ENCODE assay signal across 20 mouse cellular contexts in genomic region chr3:143238546-143238945, GRCm38 (mm10).
DNase-seq lines count a peak whose midpoint lies in the region; TF ChIP-seq lines count a peak whose summit lies in the region.
"Had no signal": no experiment of that assay in that cellular context is flagged by ENCODE, and none has a peak within 500 bp of the region (broad histone marks: within the 10 kb centered on the region; RNA-seq: fewer than 3 reads in every experiment).

No protein-coding gene starts in this region.

- DNase-seq in left cerebral cortex, adult 2 months (ENCODE audit: extremely low spot score in 1 of 2, low spot score in 2 of 2): peak in 1 of 2 experiments; percentile 24
- no peak for DNase-seq in left cerebral cortex, postnatal 4 days
- peak; percentile 43 to 49 for DNase-seq in frontal cortex, adult 2 months (ENCODE audit: extremely low spot score in 1 of 2, low spot score in 1 of 2)
- DNase-seq in left cerebral cortex, postnatal 36 days (ENCODE audit: low spot score in 2 of 2): peak; percentile 19 to 35
- DNase-seq in telencephalon, adult 2 months (ENCODE audit: low read depth, low spot score): peak; percentile 70
- DNase-seq in urinary bladder, adult 2 months (ENCODE audit: low spot score): no peak
- no peak for DNase-seq in heart, adult 18-20 months
- DNase-seq: adrenal gland, adult 2 months; adrenal gland, postnatal 25 days; cerebellum, adult 11 months; cerebellum, adult 8-10 months; cerebellum, postnatal 36 days; gastrocnemius, postnatal 36 days; heart, adult 2 months; heart, postnatal 14 days had no signal

- peak overlapping the region; percentile 36 for H3K27ac ChIP-seq in left cerebral cortex, adult 2 months
- H3K27ac ChIP-seq: embryonic facial prominence, embryonic 13.5 days; forebrain, embryonic 12.5 days; heart, adult 2 months; heart, embryonic 15.5 days; hindbrain, embryonic 13.5 days; hindbrain, postnatal 0 days had no signal

- intact Hi-C loops in left cerebral cortex, adult 2 months (cut with DNase I): loop anchor here (1.0 to 5.0 kb wide), 2 partner anchors 64 to 136 kb away; no protein-coding TSS in a partner anchor
- intact Hi-C loops in left cerebral cortex, postnatal 4 days (cut with DNase I): no loop called here
- intact Hi-C loops in left cerebral cortex, postnatal 36 days (cut with DNase I): no loop called here

- TF ChIP-seq CTCF in left cerebral cortex, adult 2 months (IDR thresholded peaks at IDR 0.05): no peak

- no peak overlapping the region for H3K4me3 ChIP-seq in left cerebral cortex, adult 2 months
- H3K4me3 ChIP-seq: embryonic facial prominence, embryonic 13.5 days; forebrain, embryonic 12.5 days; heart, adult 2 months; heart, embryonic 15.5 days; hindbrain, embryonic 13.5 days had no signal

Comparison
In these comparisons a context has a peak if more than half of its experiments do, and no peak if none do; other contexts are left out.
1. DNase-seq: peak in frontal cortex, adult 2 months (2 of 2), left cerebral cortex, postnatal 36 days (2 of 2) and telencephalon, adult 2 months (single experiment); none in left cerebral cortex, postnatal 4 days (single experiment), urinary bladder, adult 2 months (single experiment) and heart, adult 18-20 months (0 of 2).